Mouse (Mus musculus) ES-E14 (cell line): ENCODE data around the gene S100a13.

Experiments used
- CHD2 ChIP-seq: IDR thresholded peaks from 2 replicates; pipeline ENCODE4 v1.6.1; 2014; ENCODE audit warnings: mild to moderate bottlenecking, low read depth, low read length, inconsistent platforms
- MAFK ChIP-seq: IDR thresholded peaks from 2 replicates; pipeline ENCODE4 v1.6.1; 2014; ENCODE audit warnings: mild to moderate bottlenecking, low read depth, low read length, inconsistent platforms; ENCODE audit not compliant: insufficient read depth

- TF ChIP-seq CHD2, result no peak
- no peak for TF ChIP-seq MAFK
Observed at GRCm38 (mm10) chr3:90506362-90506761, 7.9 kb upstream of the S100a13 start.
